Mouse (Mus musculus) spleen, adult 2 months (tissue): ENCODE measurements around the gene Plekhg6.

Experiments
- CTCF ChIP-seq: fragments of 200-500 bp; IDR thresholded peaks from 2 replicates; pipeline ENCODE4 v1.5.1; 2011; ENCODE audit warnings: mild to moderate bottlenecking, inconsistent platforms; ENCODE audit not compliant: insufficient read depth, insufficient read length, insufficient replicate concordance; ENCODE audit errors: extremely low read depth
- POLR2A ChIP-seq: fragments of 200-500 bp; IDR thresholded peaks from 2 replicates; pipeline ENCODE4 v1.6.1; 2011; ENCODE audit warnings: low read depth, low read length, inconsistent platforms

GRCm38 (mm10) chr6:125323547-125323946, 57.0 kb downstream of the Plekhg6 start:
- TF ChIP-seq CTCF = no peak
- TF ChIP-seq POLR2A = no peak
